Mouse (Mus musculus): ENCODE measurements around the gene Fam133b.

- no peak for TF ChIP-seq POLR2A (IDR thresholded peaks at IDR 0.05; ENCODE audit: low read depth, low read length)
- TF ChIP-seq CTCF (IDR thresholded peaks at IDR 0.05; ENCODE audit: borderline replicate concordance, insufficient read depth, low read length): no peak
Observed at GRCm38 (mm10) chr5:3577939-3578338, 34.3 kb downstream of the Fam133b start.
